Mouse (Mus musculus): ENCODE results near the gene Amer1.

Amer1 gene

DNA sequence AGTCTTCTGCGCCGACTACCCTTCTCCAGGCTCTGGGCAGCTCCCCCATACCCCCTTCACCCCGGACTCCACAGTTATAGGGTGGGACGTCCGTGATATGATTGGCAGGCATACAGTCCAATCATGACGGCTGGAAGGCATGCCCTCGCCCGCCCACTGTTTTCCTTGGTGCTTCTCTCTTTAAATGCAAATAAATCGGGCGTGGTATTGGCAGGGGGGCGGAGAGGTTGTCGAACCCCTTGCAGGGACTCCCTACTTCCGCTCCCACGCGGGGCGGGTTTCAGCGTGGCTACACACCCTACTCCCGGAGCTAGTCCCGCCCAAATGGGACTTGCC, at the start of gene Amer1:
Amer1 (minus strand) TSS at position 97 of the 336 bp plus-strand sequence.
- DNase-seq, result peak; percentile 92

DNA sequence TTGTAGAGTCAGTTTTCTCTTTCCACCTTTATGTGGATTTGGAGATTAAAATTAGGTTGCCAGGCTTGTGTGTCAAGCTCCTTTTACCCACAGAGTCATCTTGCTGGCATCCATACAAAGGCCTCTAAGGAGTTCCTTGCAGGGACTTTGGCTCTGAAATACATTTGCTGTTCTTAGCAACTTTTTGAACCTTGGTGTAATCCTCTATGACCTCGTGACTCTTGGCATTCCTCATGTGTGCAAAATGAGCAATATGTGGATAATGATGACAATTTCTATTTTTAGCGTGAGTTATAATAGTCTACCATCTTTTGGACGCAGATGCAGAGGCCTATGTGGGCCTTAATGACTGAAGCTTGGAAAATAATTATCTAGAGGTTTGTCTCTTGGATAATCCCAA, 12.5 kb upstream of the Amer1 start:
- no peak for DNase-seq

DNA sequence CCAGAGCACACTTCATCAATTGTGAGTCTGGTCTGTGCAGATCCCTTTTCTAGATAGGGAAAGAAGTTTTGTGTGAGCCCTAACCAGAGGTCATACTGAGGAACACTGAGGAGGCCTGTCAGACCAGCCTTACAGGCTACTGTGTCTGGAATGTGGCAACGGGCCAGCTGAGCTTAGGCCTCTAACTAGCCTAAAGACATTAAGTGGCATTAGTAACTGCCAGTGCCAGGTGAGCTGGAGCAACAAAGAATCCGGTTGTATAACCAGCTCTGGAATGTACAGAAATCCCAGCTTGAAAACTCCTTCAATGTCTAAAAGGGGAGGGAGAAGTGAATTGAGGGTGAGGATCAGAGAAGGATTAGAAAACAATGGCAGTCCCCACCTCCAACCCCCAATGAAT, 1.2 kb upstream of the Amer1 start:
- peak; percentile 59 for DNase-seq

DNA sequence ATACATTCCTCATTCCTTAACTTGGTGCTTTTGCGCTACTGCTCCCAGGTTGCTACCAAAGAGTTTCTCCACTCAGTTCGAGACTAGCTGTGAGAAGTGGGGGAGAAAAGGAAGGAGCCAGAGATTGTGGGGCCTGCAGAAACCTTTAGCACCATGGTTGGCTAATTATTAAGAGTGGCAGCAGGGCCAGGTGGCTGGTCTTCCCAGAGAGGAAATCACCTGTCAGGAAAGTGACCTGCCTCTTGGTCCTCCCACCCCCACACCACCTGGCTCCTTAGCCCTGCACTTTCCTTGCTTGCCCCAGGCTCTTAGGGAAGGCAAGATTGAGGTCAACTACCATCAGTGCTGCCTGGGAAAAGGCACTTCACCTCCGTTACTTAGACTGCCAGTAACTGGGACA, 469 bp upstream of the Amer1 start:
- no peak for DNase-seq

DNA sequence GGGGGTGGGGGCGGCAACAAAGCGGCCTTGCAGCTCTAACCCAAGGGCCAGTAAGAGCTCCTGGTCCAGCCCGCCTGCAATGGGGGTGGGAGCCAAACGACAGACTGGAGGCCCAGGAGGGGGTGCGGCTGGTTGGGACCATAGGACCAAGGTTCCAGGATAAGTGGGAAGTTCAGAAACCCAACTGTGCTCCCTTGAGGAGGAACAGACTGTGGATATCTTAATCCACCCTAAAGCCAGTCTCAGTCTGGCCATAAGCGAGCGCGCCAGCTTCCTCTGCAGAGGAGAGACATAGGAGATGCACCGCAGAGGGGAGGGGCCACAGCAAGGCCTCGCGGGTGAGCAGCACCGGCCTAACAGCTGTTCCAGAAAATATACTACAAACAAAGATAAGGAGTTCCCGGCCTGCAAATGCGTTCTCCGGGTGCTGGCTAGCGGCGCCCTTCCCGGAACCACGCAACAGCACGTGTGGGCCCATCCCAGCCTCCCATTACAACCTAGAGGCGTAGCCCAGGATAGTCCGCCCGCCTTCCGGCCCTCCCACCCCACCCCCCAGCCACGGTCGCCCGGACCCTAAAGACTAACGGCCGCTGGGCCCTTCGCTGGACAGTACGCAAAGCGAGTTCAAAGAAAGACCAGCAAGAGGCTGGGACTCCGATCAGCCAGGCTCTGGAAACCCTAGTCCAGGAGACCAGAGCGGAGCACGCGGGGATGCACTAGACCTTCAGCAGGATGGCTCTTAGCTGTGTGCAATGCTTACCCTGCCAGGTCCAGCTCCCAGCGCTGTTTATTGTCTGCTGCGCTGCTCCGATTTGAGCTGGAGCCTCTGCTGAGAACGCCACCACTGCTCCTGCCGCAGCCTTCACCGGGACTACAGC, 535 bp downstream of the Amer1 start:
- DNase-seq, result peak; percentile 29

DNA sequence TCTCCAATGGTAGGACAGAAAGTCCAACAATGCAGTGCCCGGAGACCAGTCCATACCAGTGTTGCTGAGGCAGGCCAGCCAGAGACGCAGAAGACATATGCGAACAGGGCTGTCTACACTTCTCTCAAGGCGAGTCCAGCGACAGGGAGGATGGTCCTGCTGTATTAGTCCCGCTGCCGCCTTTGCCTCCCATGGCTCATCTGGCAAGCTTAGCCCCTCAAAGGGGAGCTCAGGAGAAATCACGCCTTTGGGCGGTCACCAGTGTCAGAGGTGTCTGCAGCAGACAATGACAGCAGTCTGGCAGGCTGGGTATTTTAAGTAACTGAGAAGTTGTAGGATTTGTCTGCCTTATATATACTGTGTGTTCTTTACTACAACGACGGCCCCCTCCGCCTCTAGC, 1.3 kb downstream of the Amer1 start:
- DNase-seq, result no peak

DNA sequence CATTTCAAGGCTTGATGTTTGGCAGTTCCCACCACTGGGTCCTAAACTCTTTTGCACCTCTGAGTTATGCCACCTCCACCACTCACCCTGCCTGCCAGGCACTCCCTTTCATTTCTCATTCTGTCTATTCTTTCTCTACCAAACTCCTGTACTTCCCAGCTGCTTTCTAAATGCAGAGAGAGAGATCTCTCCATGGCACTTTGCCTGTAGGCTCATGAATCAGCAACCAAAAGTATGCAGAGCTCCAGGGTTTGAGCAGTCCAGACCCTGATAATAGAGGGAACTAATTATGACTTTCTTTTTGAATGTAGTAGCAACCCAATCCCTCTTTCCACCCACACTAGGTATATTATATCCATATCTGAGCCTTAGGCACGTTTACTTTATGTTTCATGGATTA, 2.4 kb downstream of the Amer1 start:
- DNase-seq, result no peak

DNA sequence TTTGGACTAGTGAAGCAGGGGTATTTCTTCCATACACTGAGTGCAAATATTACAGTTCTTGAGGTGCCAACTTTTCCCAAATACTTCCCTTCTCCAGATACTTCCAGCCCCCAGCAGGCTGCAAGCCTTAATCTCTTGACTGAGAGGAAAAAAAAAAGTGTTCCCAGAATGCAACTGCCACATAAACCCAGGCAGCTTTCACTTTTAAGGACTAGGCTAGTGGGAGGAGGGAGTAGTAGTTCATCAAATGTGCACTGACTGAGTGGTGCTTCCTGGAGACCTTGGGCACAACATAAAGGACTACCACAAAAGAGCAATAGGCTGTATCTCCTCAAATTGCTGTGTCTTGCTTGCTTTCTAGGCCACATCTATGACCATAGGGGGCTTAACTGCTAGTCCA, 3.4 kb downstream of the Amer1 start:
- no peak for DNase-seq

DNA sequence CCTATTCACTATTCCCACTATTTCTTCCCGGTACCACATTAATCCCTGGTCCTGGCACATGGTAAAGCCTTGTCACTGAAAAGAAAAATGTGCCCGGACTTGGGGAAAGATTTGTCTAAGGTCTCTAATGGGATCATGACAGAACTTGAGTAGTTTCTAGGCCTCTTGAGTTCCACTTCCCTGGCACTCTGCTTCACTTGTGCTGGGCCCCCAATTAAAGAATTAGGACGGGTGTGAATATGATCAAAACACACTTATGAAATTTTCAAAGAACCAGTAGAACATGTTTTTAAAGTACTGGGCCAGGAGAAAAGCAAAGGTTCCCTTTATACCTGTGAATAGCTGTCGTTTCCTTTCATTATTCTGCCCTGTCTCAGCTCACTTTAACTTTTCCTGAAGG, 6.2 kb downstream of the Amer1 start:
- DNase-seq, result no peak

DNA sequence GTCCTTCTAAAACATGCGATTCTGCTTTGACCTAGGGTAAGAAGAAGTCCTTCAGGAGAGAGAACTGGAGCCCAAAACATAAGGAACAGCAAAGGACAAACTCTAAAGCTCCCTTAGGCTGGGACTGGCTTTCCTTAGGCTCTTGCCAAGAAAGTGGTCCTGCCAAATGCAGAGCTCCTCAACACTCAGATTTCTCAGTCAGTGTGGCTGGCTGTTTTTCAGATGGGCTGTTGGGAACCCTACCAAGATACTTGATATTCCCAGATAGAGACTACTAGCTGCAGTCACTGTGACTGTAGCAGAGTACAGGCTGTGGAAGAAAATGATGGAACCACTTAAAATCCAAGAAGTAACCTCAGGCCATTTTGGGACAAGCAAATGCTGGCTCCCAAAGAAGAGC, 7.4 kb downstream of the Amer1 start:
- DNase-seq, result peak; percentile 15

DNA sequence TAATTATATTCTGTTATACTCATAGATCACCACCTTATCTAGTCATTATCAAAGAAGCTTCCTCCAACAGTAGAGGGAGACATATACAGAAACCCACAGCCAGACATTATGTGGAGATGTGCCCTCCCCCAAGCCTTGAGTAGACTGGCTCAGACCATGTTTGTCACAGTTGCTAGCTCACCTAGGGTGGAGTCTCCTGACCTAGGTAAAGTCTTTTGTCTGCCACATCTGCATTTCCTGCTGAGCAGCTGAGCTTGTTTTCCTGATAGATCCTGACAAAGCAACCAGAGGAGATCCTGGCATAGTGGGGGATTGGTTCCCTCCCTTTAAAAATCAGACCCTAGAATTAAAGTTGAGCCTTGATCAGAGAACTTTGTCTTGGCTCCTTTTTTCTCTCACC, 71.6 kb downstream of the Amer1 start:
- no peak for DNase-seq

All from lung, postnatal 14 days (tissue).